Mouse (Mus musculus): ENCODE measurements around the gene Dnase2a. TPM values are rescaled to one million over a fixed set of nuclear protein-coding genes. Genes with fewer than 3 reads are reported as not detected.
A peak's percentile ranks its signal among the peaks of the same experiment; 100 is the strongest.

Dnase2a gene
- polyA plus RNA-seq, 1 experiment from 2014 or later = 4.6 TPM

DNA sequence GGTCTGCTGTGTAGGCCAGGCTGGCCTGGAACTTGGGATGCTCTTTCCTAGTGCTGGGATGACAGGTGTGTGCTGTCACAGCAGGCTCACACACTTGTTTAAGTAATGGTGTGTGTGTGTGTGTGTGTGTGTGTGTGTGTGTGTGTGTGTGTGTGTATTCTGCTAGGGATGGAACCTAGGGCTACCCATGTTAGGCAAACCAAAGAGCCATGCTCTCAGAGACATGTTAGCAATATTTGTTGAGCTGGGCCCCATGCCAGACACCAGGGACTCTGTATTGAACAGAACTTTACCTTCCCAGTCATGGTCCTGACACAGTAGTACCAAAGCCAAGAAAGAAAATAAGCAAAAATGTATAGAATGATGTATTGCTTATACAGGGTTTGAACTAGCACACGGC, 19.2 kb downstream of the Dnase2a start:
- ATAC-seq (ENCODE audit: low FRiP score) (no peak), DNase-seq (ENCODE audit: low spot score, missing footprints) (peak; percentile 14)
- Histone ChIP-seq H3K9ac (ENCODE audit: low read length) (no peak overlapping the region), H3K4me2 (no peak overlapping the region), H3K27me3 (ENCODE audit: control insufficient read depth, insufficient read depth, low read length) (peaks cover 19% of the 10 kb centered on the region), H3K4me3 (ENCODE audit: low read depth, low read length) (no peak overlapping the region), H3K36me3 (ENCODE audit: control insufficient read depth, insufficient read depth, low read length) (no peaks in the 10 kb centered on the region), H3K27ac (ENCODE audit: low read depth, low read length) (no peak overlapping the region), H3K4me1 (ENCODE audit: control insufficient read depth, insufficient read depth, low read length) (no peaks in the 10 kb centered on the region; the same call in 1 of the 2 replicates), H3K9me3 (ENCODE audit: control insufficient read depth, low read length) (no peaks in the 10 kb centered on the region)
- 92% methylated on average over 1 of the region's 1 CpGs for WGBS

DNA sequence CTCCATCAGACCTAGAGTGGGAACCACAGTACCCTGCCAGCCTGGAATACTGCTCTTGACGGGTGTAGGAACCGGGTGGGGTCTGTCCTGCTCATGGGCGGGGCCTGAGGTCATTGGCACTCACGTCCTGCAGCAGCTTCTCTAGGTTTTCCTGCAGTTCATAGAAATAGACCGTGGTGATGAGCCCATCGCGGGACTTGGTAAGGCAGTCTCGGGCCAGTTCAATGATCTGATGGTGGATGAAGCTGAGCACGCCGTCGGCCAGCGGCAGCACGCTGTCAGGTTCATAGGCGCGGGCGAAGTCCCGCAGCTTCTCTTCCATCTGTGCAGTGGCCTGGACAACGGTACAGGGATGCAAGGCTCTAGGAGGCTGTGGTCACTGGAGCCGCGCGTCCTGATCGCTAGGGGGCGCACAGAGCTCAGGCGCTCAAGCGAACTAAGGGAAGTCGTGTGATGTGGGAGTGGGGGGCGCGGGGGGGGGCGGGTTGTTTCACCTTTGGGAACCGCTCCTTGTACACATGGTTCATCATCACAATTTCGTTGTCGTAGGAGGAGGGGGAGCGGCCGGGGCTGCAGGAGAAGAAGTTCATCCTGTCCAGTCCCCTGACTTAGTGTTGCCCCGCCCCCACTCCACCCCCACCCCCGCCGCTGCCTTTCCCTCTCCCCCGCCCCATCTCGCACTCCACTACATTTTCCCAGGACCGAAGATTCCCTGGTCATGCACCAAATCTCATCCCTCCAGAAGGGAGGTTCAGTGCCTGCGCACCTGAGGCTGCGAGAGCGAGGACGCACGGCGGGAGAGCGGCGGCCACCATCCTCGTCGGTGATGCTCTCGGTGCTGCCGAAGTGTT, 20.3 kb downstream of the Dnase2a start:
- H3K27ac ChIP-seq (ENCODE audit: low read depth, low read length) = no peak overlapping the region
- H3K9ac ChIP-seq (ENCODE audit: low read length) = peak overlapping the region; percentile 30; the same call in 1 of the 2 replicates

DNA sequence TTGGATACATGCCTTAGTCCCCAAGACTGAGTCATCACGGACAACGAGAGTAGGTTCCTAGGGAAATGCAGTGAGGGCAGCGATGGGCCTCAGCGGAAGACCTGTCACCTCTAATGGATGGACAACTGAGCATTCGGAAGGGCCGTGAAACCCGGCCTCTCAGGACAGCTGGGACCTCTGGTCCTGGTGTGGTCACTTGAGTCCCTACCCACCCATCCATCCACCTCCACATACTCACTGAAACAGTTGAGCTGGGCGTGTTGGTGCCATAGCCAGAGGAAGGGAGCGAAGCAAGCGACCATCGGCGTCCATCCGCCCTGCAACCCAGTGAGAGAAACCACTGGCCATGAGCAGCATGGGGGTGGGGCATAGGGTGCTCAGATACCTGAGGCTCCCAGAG, 22.2 kb downstream of the Dnase2a start:
- ATAC-seq (ENCODE audit: low FRiP score) (no peak), DNase-seq (ENCODE audit: low spot score, missing footprints) (peak; percentile 60)
- peaks cover 16% of the 10 kb centered on the region for H3K4me1 ChIP-seq (ENCODE audit: control insufficient read depth, insufficient read depth, low read length)
- H3K27ac ChIP-seq (ENCODE audit: low read depth, low read length) = no peak overlapping the region
- no peaks in the 10 kb centered on the region for H3K36me3 ChIP-seq (ENCODE audit: control insufficient read depth, insufficient read depth, low read length)
- no peak overlapping the region for H3K4me3 ChIP-seq (ENCODE audit: low read depth, low read length)
- 87% methylated on average over 13 of the region's 13 CpGs for WGBS
- no peak overlapping the region for H3K4me2 ChIP-seq
- H3K9me3 ChIP-seq (ENCODE audit: control insufficient read depth, low read length) = no peaks in the 10 kb centered on the region
- H3K27me3 ChIP-seq (ENCODE audit: control insufficient read depth, insufficient read depth, low read length) = peaks cover 33% of the 10 kb centered on the region
- no peak overlapping the region for H3K9ac ChIP-seq (ENCODE audit: low read length)

More for the DNA sequence above, 20.3 kb downstream of the Dnase2a start:
- 3% methylated on average over 51 of the region's 52 CpGs for WGBS
- Histone ChIP-seq H3K4me1 (ENCODE audit: control insufficient read depth, insufficient read depth, low read length) (no peaks in the 10 kb centered on the region; the same call in 1 of the 2 replicates), H3K36me3 (ENCODE audit: control insufficient read depth, insufficient read depth, low read length) (no peaks in the 10 kb centered on the region), H3K27me3 (ENCODE audit: control insufficient read depth, insufficient read depth, low read length) (peaks cover 19% of the 10 kb centered on the region), H3K4me2 (peak overlapping the region; percentile 59), H3K9me3 (ENCODE audit: control insufficient read depth, low read length) (no peaks in the 10 kb centered on the region), H3K4me3 (ENCODE audit: low read depth, low read length) (peak overlapping the region; percentile 36)
- ATAC-seq (ENCODE audit: low FRiP score) = peak; percentile 86
- peak; percentile 98 for DNase-seq (ENCODE audit: low spot score, missing footprints)

DNA sequence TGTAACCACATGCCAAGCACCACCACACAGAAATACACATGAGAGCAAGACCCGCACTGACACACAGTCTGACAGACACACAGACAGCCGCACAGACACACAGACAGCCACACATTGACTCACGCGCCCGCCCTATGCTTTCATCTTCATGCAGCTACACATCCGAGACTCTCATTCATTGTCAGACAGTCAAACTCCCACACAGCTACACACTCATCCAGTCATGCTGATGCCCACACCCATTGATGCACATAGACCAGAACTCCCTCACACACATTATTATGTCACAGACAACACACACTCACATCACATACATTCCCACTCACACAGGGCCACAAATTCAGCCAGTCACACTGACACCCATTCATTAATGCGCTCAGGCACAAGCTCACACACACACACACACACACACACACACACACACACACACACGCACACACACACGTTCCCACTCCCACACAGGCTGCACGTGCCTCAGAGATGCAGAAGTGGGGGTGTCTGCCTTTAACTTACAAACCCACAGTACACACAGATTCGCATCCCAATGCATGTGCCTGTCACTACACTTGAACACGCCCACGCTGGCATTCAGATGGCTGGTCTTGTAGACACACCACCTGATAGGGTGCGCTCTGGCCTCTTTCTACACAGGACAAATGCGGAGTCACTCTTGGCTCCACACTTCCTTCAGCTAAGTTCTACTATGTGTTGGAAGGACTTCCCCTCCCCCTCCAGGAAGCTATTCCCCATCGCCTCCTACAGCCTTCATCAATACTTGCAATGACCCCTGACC, 25.6 kb downstream of the Dnase2a start:
- Histone ChIP-seq H3K9ac (ENCODE audit: low read length) (no peak overlapping the region), H3K36me3 (ENCODE audit: control insufficient read depth, insufficient read depth, low read length) (no peaks in the 10 kb centered on the region), H3K27ac (ENCODE audit: low read depth, low read length) (no peak overlapping the region), H3K27me3 (ENCODE audit: control insufficient read depth, insufficient read depth, low read length) (peaks cover 46% of the 10 kb centered on the region), H3K9me3 (ENCODE audit: control insufficient read depth, low read length) (no peaks in the 10 kb centered on the region), H3K4me1 (ENCODE audit: control insufficient read depth, insufficient read depth, low read length) (peaks cover 29% of the 10 kb centered on the region), H3K4me2 (peak overlapping the region; percentile 95), H3K4me3 (ENCODE audit: low read depth, low read length) (no peak overlapping the region)
- ATAC-seq (ENCODE audit: low FRiP score) (no peak), DNase-seq (ENCODE audit: low spot score, missing footprints) (peak; percentile 71)
- WGBS = 83% methylated on average over 16 of the region's 16 CpGs

DNA sequence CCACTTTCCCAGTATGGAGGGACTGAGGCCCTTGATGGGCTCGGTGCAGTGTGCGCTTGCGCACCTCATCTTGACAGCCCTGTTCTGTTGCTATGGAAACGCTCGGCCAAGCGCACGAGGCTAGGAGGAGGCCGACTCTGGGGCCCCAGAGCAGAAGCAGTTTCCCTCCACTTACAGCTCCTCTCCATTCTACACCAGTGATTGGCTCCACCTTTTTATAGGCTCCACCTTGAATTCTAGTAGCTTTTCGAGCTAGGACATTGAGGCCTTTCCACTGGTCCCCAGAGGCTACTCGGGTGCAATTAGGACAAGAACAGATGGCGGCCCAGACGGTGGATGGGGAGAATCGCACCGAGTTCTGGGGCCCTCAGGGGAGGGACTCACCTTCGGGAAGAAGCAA, 26.5 kb downstream of the Dnase2a start:
- no peaks in the 10 kb centered on the region for H3K36me3 ChIP-seq (ENCODE audit: control insufficient read depth, insufficient read depth, low read length)
- H3K27me3 ChIP-seq (ENCODE audit: control insufficient read depth, insufficient read depth, low read length) = peaks cover 38% of the 10 kb centered on the region
- no peak overlapping the region for H3K9ac ChIP-seq (ENCODE audit: low read length)
- peak overlapping the region; percentile 95 for H3K4me2 ChIP-seq
- ATAC-seq (ENCODE audit: low FRiP score) (peak; percentile 78), DNase-seq (ENCODE audit: low spot score, missing footprints) (peak; percentile 96)
- under 1% methylated on average over 15 of the region's 15 CpGs for WGBS
- H3K27ac ChIP-seq (ENCODE audit: low read depth, low read length) = no peak overlapping the region; the same call in 1 of the 2 replicates
- H3K9me3 ChIP-seq (ENCODE audit: control insufficient read depth, low read length) = no peaks in the 10 kb centered on the region
- peak overlapping the region; percentile 65; the same call in 1 of the 2 replicates for H3K4me3 ChIP-seq (ENCODE audit: low read depth, low read length)
- peaks cover 29% of the 10 kb centered on the region for H3K4me1 ChIP-seq (ENCODE audit: control insufficient read depth, insufficient read depth, low read length)

DNA sequence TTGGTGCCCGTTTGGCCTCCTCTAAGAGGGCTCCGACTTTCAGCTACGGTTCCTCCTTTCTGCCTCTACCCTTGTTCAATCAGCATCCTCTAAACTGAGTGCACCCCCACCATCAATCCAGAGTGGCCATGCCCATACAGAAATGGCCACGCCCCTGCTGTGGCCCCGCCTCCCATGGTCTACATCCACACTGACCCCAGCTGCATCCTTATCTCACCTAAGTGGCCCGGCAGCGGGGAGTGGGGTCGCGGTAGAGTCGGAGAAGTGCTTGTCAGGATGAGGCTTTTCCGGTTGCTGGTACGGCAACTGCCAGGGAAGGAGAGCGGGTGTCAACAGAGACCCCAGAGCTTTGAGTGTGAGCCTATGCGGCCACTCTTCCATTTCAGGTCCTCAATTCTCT, 27.1 kb downstream of the Dnase2a start:
- Histone ChIP-seq H3K27me3 (ENCODE audit: control insufficient read depth, insufficient read depth, low read length) (peaks cover 33% of the 10 kb centered on the region), H3K9ac (ENCODE audit: low read length) (peak overlapping the region; percentile 20; the same call in 1 of the 2 replicates), H3K9me3 (ENCODE audit: control insufficient read depth, low read length) (no peaks in the 10 kb centered on the region), H3K27ac (ENCODE audit: low read depth, low read length) (no peak overlapping the region), H3K36me3 (ENCODE audit: control insufficient read depth, insufficient read depth, low read length) (no peaks in the 10 kb centered on the region), H3K4me1 (ENCODE audit: control insufficient read depth, insufficient read depth, low read length) (peaks cover 29% of the 10 kb centered on the region), H3K4me3 (ENCODE audit: low read depth, low read length) (peak overlapping the region; percentile 65; the same call in 1 of the 2 replicates), H3K4me2 (peak overlapping the region; percentile 95)
- peak; percentile 89 for DNase-seq (ENCODE audit: low spot score, missing footprints)
- 9% methylated on average over 14 of the region's 14 CpGs for WGBS
- peak; percentile 34 for ATAC-seq (ENCODE audit: low FRiP score)

DNA sequence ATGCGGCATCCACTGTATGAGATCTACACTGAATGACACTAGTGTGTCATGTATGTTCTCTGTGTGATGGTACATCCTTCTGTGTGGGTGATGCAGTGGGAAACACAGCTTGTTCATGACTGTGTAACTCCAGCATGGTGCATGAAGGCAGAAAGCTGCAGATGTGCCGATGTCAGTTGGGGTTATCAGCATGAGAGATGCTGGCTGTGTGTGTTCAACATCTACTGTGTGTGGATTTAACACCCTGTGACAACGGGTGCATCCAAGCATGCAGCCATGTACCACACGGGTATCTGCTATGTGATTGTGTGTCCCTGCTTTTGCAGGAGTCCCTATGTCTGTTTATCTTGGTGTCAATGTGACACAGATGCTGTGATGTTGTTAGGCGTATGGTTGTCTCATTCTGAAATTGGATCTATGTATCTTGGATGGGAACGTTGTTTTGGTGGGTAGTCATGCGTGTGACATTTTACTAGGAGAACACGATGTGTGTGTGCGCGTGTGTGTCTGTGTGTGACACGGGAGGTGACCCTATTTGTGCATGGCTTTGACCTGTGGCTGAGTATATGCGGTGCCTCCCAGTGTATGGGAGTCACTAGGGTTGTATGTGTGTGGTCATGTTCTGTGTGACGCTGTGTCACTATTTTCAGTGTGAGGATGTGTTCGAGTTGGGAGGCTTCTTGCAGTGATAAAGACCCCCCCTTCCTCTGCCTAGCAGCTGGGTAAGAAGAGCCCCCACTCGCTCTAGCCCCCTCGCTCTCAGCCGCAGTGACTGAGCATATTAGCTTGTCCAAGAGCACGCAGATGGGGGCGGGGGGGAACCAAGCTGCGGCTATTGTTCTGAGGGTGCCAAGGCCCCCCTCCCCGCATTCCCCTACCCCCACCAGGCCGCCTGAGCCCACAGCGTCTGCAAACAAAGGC, 27.9 kb downstream of the Dnase2a start:
- peak; percentile 59 for ATAC-seq (ENCODE audit: low FRiP score)
- DNase-seq (ENCODE audit: low spot score, missing footprints) = peak; percentile 88
- 21% methylated on average over 20 of the region's 23 CpGs for WGBS
- peaks cover 30% of the 10 kb centered on the region for H3K27me3 ChIP-seq (ENCODE audit: control insufficient read depth, insufficient read depth, low read length)
- no peaks in the 10 kb centered on the region for H3K9me3 ChIP-seq (ENCODE audit: control insufficient read depth, low read length)
- H3K27ac ChIP-seq (ENCODE audit: low read depth, low read length) = peak overlapping the region; percentile 59; the same call in 1 of the 2 replicates
- no peaks in the 10 kb centered on the region for H3K36me3 ChIP-seq (ENCODE audit: control insufficient read depth, insufficient read depth, low read length)
- peaks cover 29% of the 10 kb centered on the region for H3K4me1 ChIP-seq (ENCODE audit: control insufficient read depth, insufficient read depth, low read length)
- peak overlapping the region; percentile 95 for H3K4me2 ChIP-seq
- peak overlapping the region; percentile 76 for H3K9ac ChIP-seq (ENCODE audit: low read length)
- H3K4me3 ChIP-seq (ENCODE audit: low read depth, low read length) = peak overlapping the region; percentile 65

DNA sequence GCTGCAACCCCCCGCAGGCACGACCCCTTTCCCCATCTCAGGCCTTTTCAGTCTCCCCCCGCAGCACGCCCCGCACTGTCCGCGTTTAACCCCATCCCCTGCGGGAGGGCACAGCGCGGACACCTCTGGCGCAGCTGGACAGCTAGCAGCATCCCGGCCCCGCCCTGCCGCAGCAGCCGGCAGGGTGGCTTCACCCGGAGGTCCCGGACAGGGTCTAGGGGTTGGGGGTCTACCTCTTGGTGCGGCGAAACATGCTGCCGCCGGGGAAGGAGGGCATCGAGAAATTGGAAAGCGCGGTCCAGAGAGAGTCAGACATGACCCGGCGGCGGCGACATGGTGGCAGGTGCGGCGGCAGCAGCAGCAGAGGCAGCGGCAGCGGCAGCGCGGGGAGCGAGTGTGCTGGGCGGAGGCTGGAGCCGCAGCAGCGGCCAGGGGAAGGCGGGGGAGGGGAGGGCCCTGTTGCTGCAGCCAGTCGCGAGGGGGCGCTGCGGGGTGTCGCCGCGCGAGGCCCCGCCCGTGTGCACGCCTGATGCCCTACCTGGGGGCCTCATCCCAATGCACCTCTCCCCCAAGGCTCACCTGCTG, 28.7 kb downstream of the Dnase2a start, which contains the start of gene Mast1:
Gene Mast1, minus strand, starts transcription at position 398 of the 585 bp plus-strand sequence.
- DNase-seq (ENCODE audit: low spot score, missing footprints) (peak; percentile 97), ATAC-seq (ENCODE audit: low FRiP score) (peak; percentile 65)
- peak within 1 kb of the TSS; percentile 59; the same call in 1 of the 2 replicates for H3K27ac ChIP-seq (ENCODE audit: low read depth, low read length)
- peak within 1 kb of the TSS; percentile 95 for H3K4me2 ChIP-seq
- H3K9me3 ChIP-seq (ENCODE audit: control insufficient read depth, low read length) = no peaks in the 10 kb centered on the region
- H3K27me3 ChIP-seq (ENCODE audit: control insufficient read depth, insufficient read depth, low read length) = peaks cover 30% of the 10 kb centered on the region
- H3K36me3 ChIP-seq (ENCODE audit: control insufficient read depth, insufficient read depth, low read length) = no peaks in the 10 kb centered on the region
- peak within 1 kb of the TSS; percentile 76 for H3K9ac ChIP-seq (ENCODE audit: low read length)
- peaks cover 29% of the 10 kb centered on the region for H3K4me1 ChIP-seq (ENCODE audit: control insufficient read depth, insufficient read depth, low read length)
- H3K4me3 ChIP-seq (ENCODE audit: low read depth, low read length) = peak within 1 kb of the TSS; percentile 65
- under 1% methylated on average over 45 of the region's 50 CpGs for WGBS
